Mouse (Mus musculus) bone marrow, adult 2 months (tissue): ENCODE results near the gene Megf6.

Experiments used
- CTCF ChIP-seq: fragments of 200-500 bp; IDR thresholded peaks from 2 replicates; pipeline ENCODE4 v1.5.1; 2011; ENCODE audit warnings: low read length, control low read depth; ENCODE audit not compliant: control insufficient read depth, insufficient read depth
- POLR2A ChIP-seq: fragments of 200-500 bp; IDR thresholded peaks from 2 replicates; pipeline ENCODE4 v1.6.1; 2011; ENCODE audit warnings: low read depth, mild to moderate bottlenecking, control low read depth, low read length, borderline replicate concordance; ENCODE audit not compliant: control insufficient read depth

- TF ChIP-seq CTCF: no peak
- TF ChIP-seq POLR2A: no peak
These were observed 78.8 kb downstream of the Megf6 start for GRCm38 (mm10) chr4:154249316-154249715.
